Mouse (Mus musculus): ENCODE data around the gene Gm15130.

Gm15130 gene

GRCm38 (mm10) chr2:111152836-111153235 lies at the start of gene Gm15130:
Gene Gm15130 (minus strand): TSS chr2:111152936.
- in situ Hi-C loops (cut with MboI; ENCODE audit: low pct_unique_long_range_greater_than_20kb in 1 of 2, low sequenced_read_pairs in 2 of 2, unreplicated experiment in 1 of 2), result no loop called here

GRCm38 (mm10) chr2:111182068-111182467 lies 29.3 kb upstream of the Gm15130 start:
- in situ Hi-C loops (cut with MboI; ENCODE audit: low pct_unique_long_range_greater_than_20kb in 1 of 2, low sequenced_read_pairs in 2 of 2, unreplicated experiment in 1 of 2), result no loop called here

- in situ Hi-C loops (cut with MboI; ENCODE audit: low pct_unique_long_range_greater_than_20kb in 1 of 2, low sequenced_read_pairs in 2 of 2, unreplicated experiment in 1 of 2), result no loop called here
Observed at GRCm38 (mm10) chr2:111135739-111136138, 17.0 kb downstream of the Gm15130 start.

GRCm38 (mm10) chr2:111105882-111106281 lies 46.9 kb downstream of the Gm15130 start, which contains the start of gene Gm13941:
Gene Gm13941 (minus strand): TSS chr2:111105982.
- in situ Hi-C loops (cut with MboI; ENCODE audit: low pct_unique_long_range_greater_than_20kb in 1 of 2, low sequenced_read_pairs in 2 of 2, unreplicated experiment in 1 of 2), result no loop called here

Measured in mouse embryonic stem cell (cell line).